Mouse (Mus musculus) spleen, adult 12 weeks (tissue): Measurements from ENCODE around the gene Iqsec1.

Experiments used
- DNase-seq: peaks from one replicate; pipeline ENCODE4 v3.0.0; 2022; ENCODE audit warnings: low spot score

Gene Iqsec1

GRCm38 (mm10) chr6:90889356-90890285 lies 98.9 kb downstream of the Iqsec1 start:
- no peak for DNase-seq

GRCm38 (mm10) chr6:90887024-90887775 lies 101.3 kb downstream of the Iqsec1 start:
- no peak for DNase-seq

GRCm38 (mm10) chr6:90885626-90886025 lies 102.9 kb downstream of the Iqsec1 start:
- DNase-seq, result no peak

- DNase-seq, result no peak
Measured at GRCm38 (mm10) chr6:90884631-90885030, 103.9 kb downstream of the Iqsec1 start.

GRCm38 (mm10) chr6:90880975-90881374 lies 107.5 kb downstream of the Iqsec1 start:
- DNase-seq, result no peak

GRCm38 (mm10) chr6:90880404-90880803 lies 108.1 kb downstream of the Iqsec1 start:
- no peak for DNase-seq

GRCm38 (mm10) chr6:90871581-90871980 lies 116.9 kb downstream of the Iqsec1 start:
- DNase-seq, result no peak

- DNase-seq, result no peak
Measured at GRCm38 (mm10) chr6:90868033-90868432, 120.5 kb downstream of the Iqsec1 start.

GRCm38 (mm10) chr6:90861370-90861769 lies 127.1 kb downstream of the Iqsec1 start:
- no peak for DNase-seq

GRCm38 (mm10) chr6:90857844-90858243 lies 130.6 kb downstream of the Iqsec1 start:
- DNase-seq, result no peak

GRCm38 (mm10) chr6:90852360-90852759 lies 136.1 kb downstream of the Iqsec1 start:
- no peak for DNase-seq

- no peak for DNase-seq
Measured at GRCm38 (mm10) chr6:90848068-90848467, 140.4 kb downstream of the Iqsec1 start.

- no peak for DNase-seq
Measured at GRCm38 (mm10) chr6:90847523-90847922, 141.0 kb downstream of the Iqsec1 start.

GRCm38 (mm10) chr6:90839972-90840371 lies 148.5 kb downstream of the Iqsec1 start:
- no peak for DNase-seq

GRCm38 (mm10) chr6:90836749-90837148 lies 151.7 kb downstream of the Iqsec1 start:
- no peak for DNase-seq

GRCm38 (mm10) chr6:90829536-90829935 lies 158.9 kb downstream of the Iqsec1 start:
- DNase-seq, result no peak

- peak; percentile 11 for DNase-seq
Measured at GRCm38 (mm10) chr6:90825063-90825462, 163.4 kb downstream of the Iqsec1 start.

- no peak for DNase-seq
Measured at GRCm38 (mm10) chr6:90823322-90823721, 165.2 kb downstream of the Iqsec1 start.

GRCm38 (mm10) chr6:90821916-90822602 lies 166.4 kb downstream of the Iqsec1 start:
- no peak for DNase-seq

- DNase-seq, result no peak
Measured at GRCm38 (mm10) chr6:90819880-90820279, 168.6 kb downstream of the Iqsec1 start.

GRCm38 (mm10) chr6:90818956-90819355 lies 169.5 kb downstream of the Iqsec1 start:
- DNase-seq, result peak; percentile 40

- no peak for DNase-seq
Measured at GRCm38 (mm10) chr6:90816551-90816950, 171.9 kb downstream of the Iqsec1 start.
